Mouse (Mus musculus): ENCODE results near the gene Fosb. TPM values are rescaled to one million over a fixed set of nuclear protein-coding genes. Genes with fewer than 3 reads are reported as not detected.

Gene Fosb
- polyA plus RNA-seq, 1 experiment from 2014 or later = 0.22 TPM

- peak; percentile 67 for ATAC-seq (ENCODE audit: low FRiP score, low TSS enrichment)
- Histone ChIP-seq H3K4me3 (ENCODE audit: low read length) (peak overlapping the region; percentile 86), H3K27ac (ENCODE audit: low read length) (peak overlapping the region; percentile 94), H3K4me1 (ENCODE audit: insufficient read depth, low read length) (peaks cover 26% of the 10 kb centered on the region), H3K9ac (replicated peaks; ENCODE audit: low read length) (peak overlapping the region; percentile 89), H3K9me3 (ENCODE audit: low read length) (no peaks in the 10 kb centered on the region; the same call in 1 of the 2 replicates), H3K27me3 (ENCODE audit: insufficient read depth, low read length) (no peaks in the 10 kb centered on the region; the same call in 1 of the 2 replicates), H3K36me3 (ENCODE audit: insufficient read depth, low read length) (0 out of 2 replicates have a peak, but pooled peaks cover 6% of the 10 kb centered on the region), H3K4me2 (replicated peaks; ENCODE audit: low read depth, low read length) (peak overlapping the region; percentile 98)
- 2% methylated on average over 34 of the region's 36 CpGs for WGBS
Observed at GRCm38 (mm10) chr7:19272173-19272764, 37.6 kb downstream of the Fosb start.

DNA sequence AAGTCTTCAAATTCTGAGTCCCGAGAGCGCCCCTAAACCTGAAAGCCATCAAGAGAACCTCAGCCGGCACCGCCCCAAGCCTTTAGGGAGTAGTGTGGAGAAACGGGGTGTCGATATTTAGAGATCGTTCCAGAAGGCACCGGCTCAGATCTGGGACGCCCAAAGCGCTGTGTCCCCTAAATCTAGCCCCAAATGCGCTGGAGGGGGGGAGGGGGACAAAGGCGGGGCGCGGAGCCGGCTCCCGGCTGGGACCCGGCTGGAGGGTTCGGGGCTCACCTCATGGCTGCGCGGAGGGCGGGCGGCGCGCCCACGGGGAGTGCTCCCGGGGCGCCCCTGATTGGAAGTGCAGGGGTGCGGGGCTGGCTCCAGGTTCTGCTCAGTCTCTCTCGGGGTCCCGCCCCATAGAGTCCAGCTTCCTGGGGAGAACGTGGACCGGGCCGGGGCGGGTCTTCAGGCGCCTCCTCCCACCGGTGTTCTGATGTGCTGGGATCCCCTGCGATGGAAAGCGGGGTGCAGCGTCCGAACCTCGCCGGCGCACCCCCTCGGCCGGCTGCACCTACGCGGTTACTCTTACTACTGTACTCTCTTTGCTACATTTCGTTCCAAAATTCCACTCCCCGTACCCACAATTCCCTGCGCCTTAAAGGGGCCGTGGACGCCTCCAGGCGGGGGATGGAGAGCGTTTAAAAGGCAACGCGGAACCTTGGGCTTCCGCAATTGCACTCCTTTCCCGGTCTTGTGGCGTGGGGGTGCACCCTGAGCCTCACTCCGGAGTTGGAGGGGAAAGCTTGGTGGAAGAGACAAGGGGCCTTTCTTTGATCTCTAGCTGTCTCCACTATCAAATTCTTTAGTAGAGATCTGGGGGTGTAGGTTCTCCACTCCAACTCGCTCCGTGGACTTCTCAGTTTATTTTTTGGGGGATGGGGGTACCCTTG is 38.3 kb downstream of the Fosb start, which contains the start of gene Vasp:
TSS of gene Vasp (minus strand) at position 580 of the 935 bp plus-strand sequence.
- Histone ChIP-seq H3K27ac (ENCODE audit: low read length) (peak within 1 kb of the TSS; percentile 94), H3K36me3 (ENCODE audit: insufficient read depth, low read length) (0 out of 2 replicates have a peak, but pooled peaks cover 6% of the 10 kb centered on the region), H3K9me3 (ENCODE audit: low read length) (no peaks in the 10 kb centered on the region; the same call in 1 of the 2 replicates), H3K4me2 (replicated peaks; ENCODE audit: low read depth, low read length) (peak within 1 kb of the TSS; percentile 98), H3K27me3 (ENCODE audit: insufficient read depth, low read length) (no peaks in the 10 kb centered on the region), H3K4me1 (ENCODE audit: insufficient read depth, low read length) (peaks cover 33% of the 10 kb centered on the region), H3K4me3 (ENCODE audit: low read length) (peak within 1 kb of the TSS; percentile 86), H3K9ac (replicated peaks; ENCODE audit: low read length) (peak within 1 kb of the TSS; percentile 89)
- under 1% methylated on average over 60 of the region's 62 CpGs for WGBS
- peak; percentile 75 for ATAC-seq (ENCODE audit: low FRiP score, low TSS enrichment)

DNA sequence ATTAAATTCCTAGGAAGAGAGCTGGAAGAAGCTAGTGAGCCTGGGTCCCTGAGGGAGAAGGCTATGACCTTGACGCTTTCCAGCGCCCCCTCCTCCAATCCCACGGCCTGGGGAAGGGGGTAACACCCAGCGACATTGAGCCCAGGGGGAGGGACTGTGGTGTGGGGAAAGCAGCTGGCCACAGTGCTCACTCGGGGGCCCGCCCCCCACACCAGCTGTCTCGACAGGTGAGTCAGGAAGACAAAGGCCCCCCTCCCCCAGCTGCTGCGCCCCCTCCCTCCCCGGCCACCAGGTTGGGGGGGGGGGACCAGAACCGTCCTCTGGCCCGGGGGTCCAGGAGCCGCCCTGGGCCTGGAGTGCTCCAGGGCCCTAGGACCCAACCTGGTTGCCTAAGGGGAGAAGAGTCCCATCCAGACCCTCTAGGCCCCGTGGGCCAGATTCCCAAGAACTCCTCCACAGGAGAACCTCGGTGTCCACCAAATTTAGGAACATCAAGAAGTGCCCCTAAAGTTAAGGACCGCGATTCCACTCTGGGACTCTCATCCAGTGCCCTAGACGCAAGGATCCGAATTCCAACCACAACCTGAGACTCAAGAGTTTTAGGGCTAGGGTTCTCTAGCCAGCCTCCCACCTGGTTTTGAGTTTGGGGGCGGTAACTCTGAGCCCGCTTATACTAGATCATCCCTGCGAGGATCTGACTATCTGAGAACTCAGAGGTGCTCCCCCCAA is 39.2 kb downstream of the Fosb start:
- 0 out of 2 replicates have a peak, but pooled peaks cover 6% of the 10 kb centered on the region for H3K36me3 ChIP-seq (ENCODE audit: insufficient read depth, low read length)
- peak overlapping the region; percentile 89 for H3K9ac ChIP-seq (replicated peaks; ENCODE audit: low read length)
- H3K4me1 ChIP-seq (ENCODE audit: insufficient read depth, low read length) = peaks cover 42% of the 10 kb centered on the region
- H3K27me3 ChIP-seq (ENCODE audit: insufficient read depth, low read length) = no peaks in the 10 kb centered on the region
- no peak for ATAC-seq (ENCODE audit: low FRiP score, low TSS enrichment)
- no peaks in the 10 kb centered on the region for H3K9me3 ChIP-seq (ENCODE audit: low read length)
- H3K4me3 ChIP-seq (ENCODE audit: low read length) = peak overlapping the region; percentile 86
- peak overlapping the region; percentile 98 for H3K4me2 ChIP-seq (replicated peaks; ENCODE audit: low read depth, low read length)
- peak overlapping the region; percentile 94 for H3K27ac ChIP-seq (ENCODE audit: low read length)
- 1% methylated on average over 16 of the region's 21 CpGs for WGBS

DNA sequence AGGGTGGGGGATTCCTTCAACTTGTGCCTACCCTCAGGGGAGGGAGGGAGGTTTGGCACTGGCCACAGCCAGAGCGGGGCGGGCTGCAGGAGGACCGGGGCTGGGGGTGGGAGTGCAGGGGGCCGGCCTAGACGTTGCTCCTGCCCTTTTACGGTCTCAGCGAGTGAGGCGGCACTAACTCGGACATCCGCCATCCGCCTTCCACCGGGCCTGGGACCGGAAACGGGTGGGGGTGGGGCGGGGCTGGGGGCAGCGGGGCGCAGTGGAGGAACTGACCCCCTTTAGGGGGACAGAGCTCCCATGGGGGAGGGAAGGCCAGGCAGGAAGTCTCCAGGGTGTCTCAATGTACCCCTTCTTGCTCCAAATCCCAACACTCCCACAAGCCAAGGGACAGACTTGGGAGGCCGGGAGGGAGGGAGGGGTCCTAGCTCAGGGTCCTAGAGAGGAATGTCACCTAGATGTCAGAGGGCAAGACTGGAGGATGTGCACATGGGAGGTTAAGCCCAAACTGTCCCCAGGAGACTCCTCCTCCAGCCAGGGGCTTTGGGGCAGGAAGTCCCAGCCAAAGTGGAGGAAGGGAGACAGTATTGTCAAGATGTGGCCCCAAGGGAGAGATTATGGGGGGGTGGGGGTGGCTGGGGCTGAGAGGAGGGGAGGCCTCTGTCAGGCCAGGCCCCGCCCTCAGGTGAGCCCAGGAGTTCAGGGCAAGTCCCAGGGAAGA is 40.0 kb downstream of the Fosb start:
- no peaks in the 10 kb centered on the region for H3K27me3 ChIP-seq (ENCODE audit: insufficient read depth, low read length)
- peak overlapping the region; percentile 98 for H3K4me2 ChIP-seq (replicated peaks; ENCODE audit: low read depth, low read length)
- peak overlapping the region; percentile 89 for H3K9ac ChIP-seq (replicated peaks; ENCODE audit: low read length)
- peak; percentile 82 for ATAC-seq (ENCODE audit: low FRiP score, low TSS enrichment)
- H3K9me3 ChIP-seq (ENCODE audit: low read length) = no peaks in the 10 kb centered on the region
- H3K4me3 ChIP-seq (ENCODE audit: low read length) = peak overlapping the region; percentile 86
- H3K27ac ChIP-seq (ENCODE audit: low read length) = peak overlapping the region; percentile 94
- H3K4me1 ChIP-seq (ENCODE audit: insufficient read depth, low read length) = peaks cover 43% of the 10 kb centered on the region
- 0% methylated on average over 18 of the region's 19 CpGs for WGBS
- peaks cover 8% of the 10 kb centered on the region; the same call in 1 of the 2 replicates for H3K36me3 ChIP-seq (ENCODE audit: insufficient read depth, low read length)

DNA sequence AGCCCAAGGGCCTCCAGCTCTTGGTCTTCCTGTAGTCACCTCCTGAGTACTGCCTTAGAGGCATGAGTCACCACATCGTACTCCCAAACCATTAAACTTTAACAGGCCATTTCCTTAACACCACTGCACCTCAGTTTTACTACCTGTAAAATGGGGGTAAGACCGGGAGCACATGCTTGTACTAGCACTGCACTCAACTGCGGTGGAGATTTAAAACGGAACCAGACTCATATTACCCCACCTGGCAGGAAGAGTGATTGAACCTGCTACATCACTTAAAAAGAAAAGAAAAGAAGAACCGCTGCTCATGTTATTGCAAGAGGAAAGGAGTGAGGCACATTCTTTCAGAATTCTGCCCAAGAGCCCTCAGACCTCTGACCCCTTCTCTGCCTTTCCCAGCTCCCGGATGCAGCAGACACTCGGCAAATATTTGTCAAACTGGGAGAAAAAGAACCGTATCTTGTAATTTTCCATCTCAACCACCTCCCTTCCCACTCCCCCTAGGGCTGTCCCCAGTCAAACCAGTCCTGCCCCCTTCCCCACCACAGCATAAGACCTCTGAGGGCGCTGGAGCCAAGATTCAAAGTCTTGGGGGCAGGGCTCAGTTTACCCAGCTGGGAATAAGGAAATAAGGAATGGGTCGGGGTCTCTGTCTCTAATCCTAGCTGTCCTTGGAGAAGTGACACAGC is 40.7 kb downstream of the Fosb start:
- peak overlapping the region; percentile 89 for H3K9ac ChIP-seq (replicated peaks; ENCODE audit: low read length)
- peak overlapping the region; percentile 86 for H3K4me3 ChIP-seq (ENCODE audit: low read length)
- H3K4me2 ChIP-seq (replicated peaks; ENCODE audit: low read depth, low read length) = peak overlapping the region; percentile 98
- H3K36me3 ChIP-seq (ENCODE audit: insufficient read depth, low read length) = peaks cover 15% of the 10 kb centered on the region
- no peak for ATAC-seq (ENCODE audit: low FRiP score, low TSS enrichment)
- peaks cover 43% of the 10 kb centered on the region for H3K4me1 ChIP-seq (ENCODE audit: insufficient read depth, low read length)
- H3K9me3 ChIP-seq (ENCODE audit: low read length) = no peaks in the 10 kb centered on the region
- peak overlapping the region; percentile 94 for H3K27ac ChIP-seq (ENCODE audit: low read length)
- WGBS = 16% methylated on average over 10 of the region's 10 CpGs
- H3K27me3 ChIP-seq (ENCODE audit: insufficient read depth, low read length) = no peaks in the 10 kb centered on the region

- no peaks in the 10 kb centered on the region for H3K9me3 ChIP-seq (ENCODE audit: low read length)
- H3K27ac ChIP-seq (ENCODE audit: low read length) = no peak overlapping the region
- no peak overlapping the region for H3K4me2 ChIP-seq (replicated peaks; ENCODE audit: low read depth, low read length)
- H3K36me3 ChIP-seq (ENCODE audit: insufficient read depth, low read length) = peaks cover 30% of the 10 kb centered on the region
- H3K27me3 ChIP-seq (ENCODE audit: insufficient read depth, low read length) = no peaks in the 10 kb centered on the region
- WGBS = 56% methylated on average over 10 of the region's 10 CpGs
- no peak for ATAC-seq (ENCODE audit: low FRiP score, low TSS enrichment)
- no peak overlapping the region for H3K9ac ChIP-seq (replicated peaks; ENCODE audit: low read length)
- no peak overlapping the region for H3K4me3 ChIP-seq (ENCODE audit: low read length)
- peaks cover 41% of the 10 kb centered on the region for H3K4me1 ChIP-seq (ENCODE audit: insufficient read depth, low read length)
Observed at GRCm38 (mm10) chr7:19267051-19267450, 42.8 kb downstream of the Fosb start.

DNA sequence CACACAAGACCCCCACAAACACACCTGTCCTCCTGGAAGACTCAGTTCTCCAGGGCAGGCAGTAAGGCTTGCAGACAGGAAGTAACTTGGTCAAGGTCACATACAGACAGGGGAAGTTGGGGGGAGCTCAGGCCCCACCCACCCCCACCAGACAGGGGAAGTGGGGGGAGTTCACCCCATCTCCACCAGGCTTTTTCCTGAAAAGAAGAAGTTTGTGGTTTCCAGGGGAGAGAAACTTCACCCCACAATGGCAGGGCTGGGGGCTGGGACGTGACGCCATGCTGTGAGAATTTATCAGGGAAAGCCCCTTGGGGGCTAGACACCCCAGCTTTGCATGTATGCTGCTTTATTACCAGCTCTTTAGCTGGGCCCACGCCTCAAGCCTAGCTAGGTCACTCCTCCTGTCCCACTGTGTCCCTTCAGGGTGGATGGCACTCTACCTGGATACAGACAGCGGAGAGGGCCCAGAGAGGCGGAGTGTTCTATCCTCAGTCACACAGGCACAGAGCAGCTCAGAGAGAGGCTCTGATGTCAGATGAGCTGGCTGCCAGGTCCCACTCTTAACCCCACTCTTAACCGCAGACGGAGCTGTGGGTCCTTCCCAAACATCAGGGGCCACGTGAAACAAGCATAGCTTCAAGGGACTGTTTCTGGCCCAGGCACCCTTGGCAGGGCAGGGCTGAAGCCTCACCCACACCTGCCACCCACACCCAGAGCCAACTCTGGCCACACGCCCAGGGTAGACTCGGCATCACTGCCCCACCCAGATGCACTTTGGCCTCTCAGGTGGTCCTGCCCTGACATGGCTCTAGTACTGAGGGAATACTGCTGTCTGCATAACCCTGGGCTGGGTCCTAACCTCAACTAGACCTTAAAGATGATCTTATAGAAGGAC is 43.7 kb downstream of the Fosb start:
- peak overlapping the region; percentile 35; the same call in 1 of the 2 replicates for H3K9ac ChIP-seq (replicated peaks; ENCODE audit: low read length)
- H3K27me3 ChIP-seq (ENCODE audit: insufficient read depth, low read length) = no peaks in the 10 kb centered on the region
- H3K9me3 ChIP-seq (ENCODE audit: low read length) = no peaks in the 10 kb centered on the region
- H3K36me3 ChIP-seq (ENCODE audit: insufficient read depth, low read length) = peaks cover 36% of the 10 kb centered on the region
- 70% methylated on average over 10 of the region's 10 CpGs for WGBS
- no peak overlapping the region for H3K4me3 ChIP-seq (ENCODE audit: low read length)
- H3K4me2 ChIP-seq (replicated peaks; ENCODE audit: low read depth, low read length) = no peak overlapping the region
- peaks cover 41% of the 10 kb centered on the region for H3K4me1 ChIP-seq (ENCODE audit: insufficient read depth, low read length)
- no peak overlapping the region for H3K27ac ChIP-seq (ENCODE audit: low read length)
- no peak for ATAC-seq (ENCODE audit: low FRiP score, low TSS enrichment)

DNA sequence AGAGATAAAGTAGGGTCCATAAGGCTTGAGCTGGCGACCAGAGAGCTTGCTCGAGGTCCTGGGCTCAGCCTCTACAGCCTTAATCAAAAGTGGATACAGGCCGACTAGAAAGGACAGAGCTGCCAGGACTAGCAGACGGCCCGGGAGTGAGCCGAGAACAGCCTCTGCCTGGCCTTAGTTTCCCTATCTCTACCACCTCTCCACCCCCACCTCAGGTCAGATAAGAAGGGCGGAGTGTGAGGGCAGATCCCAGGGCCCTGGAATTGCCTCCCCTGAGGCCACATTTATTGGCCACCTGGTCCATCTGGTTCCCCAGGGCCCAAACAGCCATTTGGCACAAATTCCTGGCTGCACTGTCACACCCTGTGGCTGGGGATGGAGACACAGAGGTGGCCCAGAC is 44.7 kb downstream of the Fosb start:
- Histone ChIP-seq H3K9ac (replicated peaks; ENCODE audit: low read length) (no peak overlapping the region), H3K9me3 (ENCODE audit: low read length) (no peaks in the 10 kb centered on the region), H3K4me1 (ENCODE audit: insufficient read depth, low read length) (peaks cover 38% of the 10 kb centered on the region), H3K4me2 (replicated peaks; ENCODE audit: low read depth, low read length) (no peak overlapping the region), H3K36me3 (ENCODE audit: insufficient read depth, low read length) (peaks cover 46% of the 10 kb centered on the region), H3K27ac (ENCODE audit: low read length) (no peak overlapping the region), H3K27me3 (ENCODE audit: insufficient read depth, low read length) (no peaks in the 10 kb centered on the region), H3K4me3 (ENCODE audit: low read length) (no peak overlapping the region)
- ATAC-seq (ENCODE audit: low FRiP score, low TSS enrichment) = no peak
- WGBS = 56% methylated on average over 7 of the region's 7 CpGs

Data from kidney, embryonic 16.5 days (tissue).